Mouse (Mus musculus): ENCODE results near the gene Gm10024. TPM values are rescaled to one million over a fixed set of nuclear protein-coding genes. Genes with fewer than 3 reads are reported as not detected.
"Not testable (repeated sequence)": the region's sequence is repeated elsewhere in the genome, so short reads cannot be mapped to it uniquely, and the experiment has no call there.

The Gm10024 gene
- total RNA-seq, 4 experiments from 2014 or later: not detected

DNA sequence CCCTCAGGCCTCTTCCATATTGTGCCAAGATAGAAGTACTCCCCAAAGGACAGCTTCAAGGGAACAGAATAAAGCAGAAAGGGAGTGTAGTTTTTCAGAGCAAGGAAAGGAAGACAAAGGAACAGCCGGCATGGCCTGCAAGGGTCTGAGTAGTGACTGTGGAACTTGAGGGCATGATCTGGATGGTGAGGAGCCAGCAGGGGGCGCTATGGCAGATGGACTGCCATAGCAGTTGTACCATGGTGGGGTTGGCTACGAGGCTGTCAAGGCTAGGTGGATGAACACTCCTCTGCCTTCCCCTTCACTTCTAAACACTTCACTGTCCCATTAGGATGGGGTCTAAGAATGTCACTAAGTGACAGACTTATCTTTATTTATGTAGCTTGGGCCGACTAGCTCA, 18.0 kb downstream of the Gm10024 start:
- no peak for DNase-seq (ENCODE audit: low spot score in 2 of 2)

- DNase-seq (ENCODE audit: low spot score in 2 of 2): no peak
Measured at GRCm38 (mm10) chr10:77735928-77736327, 24.7 kb downstream of the Gm10024 start.

DNA sequence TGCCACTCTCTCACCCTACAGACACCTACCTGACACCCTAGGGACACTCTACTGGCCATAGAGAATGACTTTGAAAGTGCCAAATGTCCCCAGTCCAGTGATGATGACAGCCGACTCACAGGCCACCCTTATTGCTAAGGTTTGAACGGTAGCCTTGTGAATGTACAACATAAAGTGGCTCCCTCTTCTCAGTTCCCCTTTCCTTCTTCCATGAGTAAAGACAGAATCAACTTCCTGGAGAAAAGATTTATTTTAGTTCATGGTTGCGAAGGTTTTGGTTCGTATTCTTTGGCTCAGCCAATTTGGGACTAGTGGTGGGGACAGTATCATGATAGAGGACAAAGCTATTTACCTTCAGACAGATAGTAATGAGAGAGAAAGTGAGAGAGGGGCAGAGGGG, 27.7 kb downstream of the Gm10024 start:
- no peak for DNase-seq (ENCODE audit: low spot score in 2 of 2)

DNA sequence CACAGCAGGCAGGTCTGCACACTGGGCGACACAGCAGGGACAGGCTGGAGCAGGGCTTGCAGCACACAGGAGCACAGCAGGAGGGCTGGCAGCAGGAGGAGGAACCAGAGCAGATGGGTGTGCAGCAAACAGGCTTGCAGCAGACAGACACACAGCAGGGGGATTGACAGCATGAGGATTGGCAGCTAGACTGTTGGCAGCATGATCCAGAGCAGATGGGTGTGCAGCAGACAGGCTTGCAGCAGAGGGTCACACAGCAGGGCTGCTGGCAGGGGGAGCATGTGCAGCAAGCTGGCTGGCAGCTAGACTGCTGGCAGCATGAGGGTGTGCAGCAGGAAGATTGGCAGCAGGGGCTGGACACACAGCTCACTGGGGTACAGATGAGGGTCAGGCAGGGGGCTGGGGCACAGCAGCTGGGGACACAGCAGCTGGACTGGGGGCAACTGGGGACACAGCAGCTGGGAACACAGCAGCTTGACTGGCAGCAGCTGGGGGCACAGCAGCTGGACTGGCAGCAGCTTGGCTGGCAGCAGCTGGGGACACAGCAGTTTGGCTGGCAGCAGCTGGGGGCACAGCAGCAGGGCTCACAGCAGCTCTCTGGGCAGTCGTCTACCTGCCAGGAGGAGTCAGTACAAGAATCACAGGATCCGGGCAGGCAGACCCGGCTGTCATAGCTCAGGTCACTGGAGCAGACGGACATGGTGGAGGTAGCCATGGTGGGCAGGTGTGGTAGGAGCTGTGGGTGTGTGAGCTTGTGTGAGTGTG, 30.8 kb downstream of the Gm10024 start, which contains the start of gene Gm18596:
Gm18596 (minus strand) TSS at position 715 of the 765 bp plus-strand sequence.
- DNase-seq (ENCODE audit: low spot score in 2 of 2): not testable (repeated sequence)

DNA sequence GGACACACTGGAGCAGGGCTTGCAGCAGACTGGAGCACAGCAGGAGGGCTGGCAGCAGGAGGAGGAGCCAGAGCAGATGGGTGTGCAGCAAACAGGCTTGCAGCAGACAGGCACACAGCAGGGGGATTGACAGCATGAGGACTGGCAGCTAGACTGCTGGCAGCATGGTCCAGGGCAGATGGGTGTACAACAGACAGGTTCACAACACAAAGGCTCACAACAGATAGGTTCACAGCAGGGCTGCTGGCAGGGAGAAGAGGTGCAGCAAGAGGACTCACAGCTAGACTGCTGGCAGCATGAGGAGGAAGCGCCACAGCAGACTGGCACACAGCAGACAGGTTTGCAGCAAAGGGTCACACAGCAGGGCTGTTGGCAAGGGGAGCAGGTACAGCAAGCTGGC, 39.4 kb downstream of the Gm10024 start:
- DNase-seq (ENCODE audit: low spot score in 2 of 2): not testable (repeated sequence)

GRCm38 (mm10) chr10:77751254-77751653, 40.0 kb downstream of the Gm10024 start, which contains the start of gene Gm9736:
Gene Gm9736 (minus strand): TSS chr10:77751354.
- DNase-seq (ENCODE audit: low spot score in 2 of 2): not testable (repeated sequence)

DNA sequence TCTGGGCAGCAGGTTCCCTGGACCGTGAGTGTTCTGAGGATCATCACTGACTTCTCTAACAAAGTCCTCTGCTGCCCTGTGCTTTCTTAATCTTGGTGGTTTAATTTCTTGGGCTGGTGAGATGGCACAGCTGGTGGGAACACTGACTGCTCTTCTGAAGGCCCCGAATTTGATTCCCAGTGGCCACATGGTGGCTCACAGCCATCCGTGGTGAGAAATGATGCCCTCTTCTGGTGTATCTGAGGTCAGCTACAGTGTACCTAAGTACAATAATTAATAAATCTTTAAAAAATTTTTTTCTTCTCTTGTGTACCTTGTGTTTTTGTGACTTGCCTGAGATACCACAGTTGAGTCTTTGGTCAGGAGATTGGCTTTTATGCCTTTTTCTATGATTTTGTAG, 41.1 kb downstream of the Gm10024 start:
- DNase-seq (ENCODE audit: low spot score in 2 of 2): not testable (repeated sequence)

DNA sequence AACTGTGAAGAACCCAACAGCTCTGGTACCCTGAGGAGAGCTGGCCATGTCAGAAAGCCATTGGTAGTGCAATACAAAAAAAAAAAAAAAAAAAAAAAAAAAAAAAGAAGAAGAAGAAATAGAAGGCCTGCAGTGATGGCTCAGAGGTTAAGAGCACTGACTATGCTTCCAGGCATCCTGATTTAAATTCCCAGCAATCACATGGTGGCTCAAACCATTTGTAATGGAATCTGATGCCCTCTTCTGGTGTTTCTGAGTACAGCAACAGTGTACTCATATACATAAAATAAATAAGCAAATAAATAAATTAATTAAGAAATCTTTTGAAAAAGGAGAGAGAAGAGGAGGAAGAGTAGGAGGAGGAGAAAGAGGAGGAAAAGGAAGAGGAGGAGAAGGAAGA, 42.2 kb downstream of the Gm10024 start:
- DNase-seq (ENCODE audit: low spot score in 2 of 2): no peak

DNA sequence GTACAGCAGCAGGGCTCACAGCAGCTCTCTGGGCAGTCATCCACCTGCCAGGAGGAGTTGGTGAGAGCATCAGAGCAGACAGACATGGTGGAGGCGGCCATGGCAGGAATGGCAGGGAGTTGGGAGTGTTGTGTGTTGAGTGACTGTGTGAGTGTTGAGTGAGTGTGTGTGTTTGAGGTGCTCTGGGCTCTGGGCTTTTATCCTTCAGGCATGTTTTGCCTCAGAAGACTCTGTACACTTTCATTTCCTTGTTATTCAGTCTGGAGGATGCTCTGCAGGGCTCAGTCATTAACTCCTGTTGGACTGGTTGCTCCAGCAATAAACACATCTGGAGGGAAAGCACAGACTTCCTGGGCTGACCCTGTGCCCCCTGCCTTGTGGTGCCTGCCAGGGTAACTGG, 48.3 kb downstream of the Gm10024 start, which contains the start of gene Gm3233:
Gm3233 (minus strand) TSS at position 101 of the 400 bp plus-strand sequence.
- not testable (repeated sequence) for DNase-seq (ENCODE audit: low spot score in 2 of 2)

Other genes starting within 250 kb of the Gm10024 start
- 10 to 100 TPM; 30.5 to 39.0 (median 31.9) TPM for gene Fam207a, start 195.7 kb upstream of the Gm10024 start, total RNA-seq (2022)
- gene Itgb2, start 181.2 kb upstream of the Gm10024 start, total RNA-seq (2022): 10 to 100 TPM in 2 of 4 experiments, 1 to 10 TPM in 2; 3.8 to 36.2 (median 15.3) TPM
- 10 to 100 TPM; 79.3 to 96.1 (median 86.9) TPM for gene Pttg1ip, start 129.7 kb upstream of the Gm10024 start, total RNA-seq (2022)
- gene Sumo3, start 105.4 kb upstream of the Gm10024 start, total RNA-seq (2022): 100 to 1,000 TPM; 144 to 152 (median 147) TPM
- gene Gm49325, start 105.3 kb upstream of the Gm10024 start, total RNA-seq (2022): 10 to 100 TPM in 3 of 4 experiments, 1 to 10 TPM in 1; 7.6 to 33.3 (median 12.1) TPM
- gene Ube2g2, start 89.2 kb upstream of the Gm10024 start, total RNA-seq (2022): 10 to 100 TPM; 64.2 to 89.9 (median 76.6) TPM
- gene Tspear, start 24.9 kb upstream of the Gm10024 start, total RNA-seq (2022): not detected
- gene Gm19402, start 20.7 kb upstream of the Gm10024 start, total RNA-seq (2022): not detected
- gene Gm9508, start 14.2 kb upstream of the Gm10024 start, total RNA-seq (2022): not detected
- not detected for gene Gm10272, start 4.8 kb upstream of the Gm10024 start, total RNA-seq (2022)
- not detected for gene Gm10142, start 4.3 kb downstream of the Gm10024 start, total RNA-seq (2022)
- not detected for gene Krtap12-1, start 9.1 kb downstream of the Gm10024 start, total RNA-seq (2022)
- gene Gm10100, start 15.0 kb downstream of the Gm10024 start, total RNA-seq (2022): not detected
- not detected for gene Gm18596, start 31.2 kb downstream of the Gm10024 start, total RNA-seq (2022)
- not detected for gene Gm9736, start 39.9 kb downstream of the Gm10024 start, total RNA-seq (2022)
- gene Gm3233, start 48.2 kb downstream of the Gm10024 start, total RNA-seq (2022): not detected
- not detected for gene Gm3238, start 59.9 kb downstream of the Gm10024 start, total RNA-seq (2022)
- not detected for gene Gm7138, start 65.5 kb downstream of the Gm10024 start, total RNA-seq (2022)
- not detected for gene Gm3250, start 71.1 kb downstream of the Gm10024 start, total RNA-seq (2022)
- gene Gm7137, start 76.7 kb downstream of the Gm10024 start, total RNA-seq (2022): not detected
- gene Gm9639, start 83.6 kb downstream of the Gm10024 start, total RNA-seq (2022): not detected
- not detected for gene Gm19668, start 87.7 kb downstream of the Gm10024 start, total RNA-seq (2022)
- not detected for gene Gm9507, start 100.4 kb downstream of the Gm10024 start, total RNA-seq (2022)
- gene Gm2696, start 103.2 kb downstream of the Gm10024 start, total RNA-seq (2022): not detected
- gene Krtap10-4, start 115.6 kb downstream of the Gm10024 start, total RNA-seq (2022): not detected
- not detected for gene Krtap10-10, start 124.5 kb downstream of the Gm10024 start, total RNA-seq (2022)
- not detected for gene Gm36176, start 135.3 kb downstream of the Gm10024 start, total RNA-seq (2022)
- gene Gm10318, start 141.4 kb downstream of the Gm10024 start, total RNA-seq (2022): not detected
- not detected for gene Gm3285, start 150.5 kb downstream of the Gm10024 start, total RNA-seq (2022)
- 1 to 10 TPM; 4.5 to 7.7 (median 5.4) TPM for gene Lrrc3, start 191.1 kb downstream of the Gm10024 start, total RNA-seq (2022)